Mouse (Mus musculus): Measurements from ENCODE around the gene Tmprss11f.
"Not testable (repeated sequence)": the region's sequence is repeated elsewhere in the genome, so short reads cannot be mapped to it uniquely, and the experiment has no call there.

Gene Tmprss11f

DNA sequence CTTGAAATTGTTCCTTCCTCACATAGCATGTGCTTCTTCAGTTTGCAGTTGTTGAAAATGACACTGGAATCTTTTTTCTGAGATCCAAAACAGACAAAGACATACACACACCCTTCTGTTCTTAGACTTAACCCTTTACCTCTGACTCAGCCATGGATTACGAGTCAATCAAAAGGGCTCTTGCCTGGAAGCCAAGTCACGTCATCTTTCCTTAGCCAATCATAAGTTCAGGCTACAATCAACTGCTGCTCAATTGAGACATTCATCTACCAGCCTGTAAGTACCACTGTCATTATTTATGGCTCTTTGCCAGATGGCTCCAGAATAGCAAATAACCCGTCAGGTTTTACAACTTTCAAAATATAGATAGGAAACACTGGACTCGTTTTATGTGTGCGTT is at the start of gene Tmprss11f:
Gene Tmprss11f, minus strand, starts transcription at position 101 of the 400 bp plus-strand sequence.
- DNase-seq (ENCODE audit: low read depth, low spot score): peak; percentile 74

DNA sequence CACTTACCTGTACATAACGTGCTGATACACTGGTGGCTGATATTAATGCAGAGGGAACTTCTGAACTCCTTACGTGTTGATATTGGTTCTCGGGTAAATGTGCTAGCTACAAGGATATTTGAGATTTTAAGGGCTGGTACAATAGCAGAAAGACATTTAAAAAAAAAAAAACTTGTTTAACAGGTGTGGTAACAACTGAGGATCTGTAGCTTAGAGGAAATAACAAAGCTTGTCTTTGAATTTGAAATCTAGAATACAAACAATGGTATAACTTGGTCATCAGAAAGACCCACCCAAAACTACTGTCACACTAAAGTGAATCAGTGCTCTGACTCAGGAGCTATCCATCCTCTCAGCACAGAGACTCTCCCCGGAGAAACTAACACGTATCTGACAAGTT is 44.0 kb upstream of the Tmprss11f start, which contains the start of gene Tmprss11b:
Gene Tmprss11b, minus strand, starts transcription at position 101 of the 400 bp plus-strand sequence.
- DNase-seq (ENCODE audit: low read depth, low spot score): peak; percentile 11

DNA sequence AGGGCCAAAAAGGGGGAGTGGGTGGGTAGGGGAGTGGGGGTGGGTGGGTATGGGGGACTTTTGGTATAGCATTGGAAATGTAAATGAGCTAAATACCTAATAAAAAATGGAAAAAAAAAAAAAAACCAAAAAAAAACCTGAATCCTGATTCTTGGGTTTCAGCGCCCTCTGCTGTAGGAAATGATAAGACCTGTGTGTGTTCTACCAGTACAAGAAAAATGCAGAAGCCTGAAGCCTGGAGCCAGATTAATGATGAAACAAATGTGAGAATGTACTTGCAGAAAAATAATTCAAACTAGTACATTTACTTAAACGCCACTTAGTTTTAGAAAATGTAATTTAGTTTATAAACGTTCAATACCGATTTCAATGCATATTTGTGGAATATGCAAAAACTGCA is 17.0 kb upstream of the Tmprss11f start:
- DNase-seq (ENCODE audit: low read depth, low spot score): peak; percentile 87

DNA sequence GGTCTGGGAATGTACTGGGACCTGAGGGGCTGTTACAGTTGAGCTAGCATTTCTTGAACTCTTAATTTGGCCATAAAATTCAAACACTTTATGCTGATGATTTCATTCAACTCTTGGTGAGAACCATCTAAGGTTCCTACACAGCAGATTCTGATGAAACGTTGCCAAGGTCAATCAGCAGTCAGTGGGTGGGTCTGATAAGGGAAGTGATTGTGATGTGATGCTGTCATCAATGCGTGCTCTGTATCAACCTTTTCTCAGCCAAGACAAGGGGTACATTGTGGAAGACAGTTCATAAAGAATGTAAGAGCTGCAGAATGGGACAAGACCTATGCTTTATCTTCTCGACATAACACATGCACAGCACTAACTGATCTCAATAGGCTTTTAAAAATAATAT is 8.6 kb upstream of the Tmprss11f start:
- no peak for DNase-seq (ENCODE audit: low read depth, low spot score)

DNA sequence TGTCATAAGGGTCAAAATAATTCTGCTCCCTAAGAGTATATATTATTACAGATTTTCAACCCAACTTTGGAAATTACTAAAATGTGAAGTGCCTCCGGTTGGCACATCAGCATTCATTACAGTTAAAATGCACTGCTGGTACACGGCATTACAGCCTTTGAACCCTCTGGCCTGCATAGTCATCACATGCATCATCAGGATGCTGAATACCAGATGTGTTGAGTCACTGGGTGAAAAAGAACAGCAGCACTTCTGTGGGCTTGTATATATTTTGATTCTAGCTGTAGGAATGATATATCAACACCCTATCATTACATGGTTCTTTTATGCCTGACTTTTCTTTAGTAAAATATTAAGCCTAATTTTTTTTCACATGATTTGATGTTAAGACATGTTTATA is 1.5 kb downstream of the Tmprss11f start:
- DNase-seq (ENCODE audit: low read depth, low spot score): peak; percentile 95

DNA sequence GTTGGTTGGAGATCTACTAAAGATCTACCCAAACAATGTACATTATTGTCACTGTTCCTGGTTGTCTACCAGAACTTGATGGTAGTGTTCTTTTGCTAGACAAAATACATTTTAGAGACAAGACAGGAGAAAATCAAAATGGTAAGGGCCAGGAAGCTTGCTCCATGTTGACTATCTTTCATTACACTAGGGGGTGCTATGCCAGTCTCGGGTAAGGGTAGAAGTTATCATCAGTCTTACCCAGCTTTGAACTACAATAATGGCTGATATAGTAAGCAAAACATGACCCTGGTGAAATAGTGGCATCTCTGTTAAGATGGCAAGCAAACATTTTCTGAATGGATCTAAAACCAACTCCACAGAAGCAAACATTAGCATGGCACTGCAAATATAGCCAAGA is 10.4 kb downstream of the Tmprss11f start:
- DNase-seq (ENCODE audit: low read depth, low spot score): no peak

DNA sequence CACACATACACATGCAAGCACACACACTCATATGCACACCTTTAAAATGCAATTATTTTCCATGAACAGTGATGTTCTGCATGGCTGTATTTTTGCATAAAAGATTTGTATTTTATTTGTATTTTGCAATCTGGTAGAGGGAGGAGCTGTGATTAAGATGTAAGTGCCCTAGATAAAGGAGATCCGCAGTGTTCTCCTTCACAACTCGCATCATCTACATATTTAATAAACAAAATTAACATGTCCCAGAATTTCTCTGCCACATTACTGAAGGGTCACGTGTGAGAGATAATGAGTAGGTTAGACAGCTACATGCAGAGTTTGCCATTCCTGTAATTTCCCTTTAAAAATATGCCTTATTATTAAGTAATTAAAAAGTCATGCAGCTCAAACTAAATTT is 46.3 kb downstream of the Tmprss11f start:
- DNase-seq (ENCODE audit: low read depth, low spot score): no peak

DNA sequence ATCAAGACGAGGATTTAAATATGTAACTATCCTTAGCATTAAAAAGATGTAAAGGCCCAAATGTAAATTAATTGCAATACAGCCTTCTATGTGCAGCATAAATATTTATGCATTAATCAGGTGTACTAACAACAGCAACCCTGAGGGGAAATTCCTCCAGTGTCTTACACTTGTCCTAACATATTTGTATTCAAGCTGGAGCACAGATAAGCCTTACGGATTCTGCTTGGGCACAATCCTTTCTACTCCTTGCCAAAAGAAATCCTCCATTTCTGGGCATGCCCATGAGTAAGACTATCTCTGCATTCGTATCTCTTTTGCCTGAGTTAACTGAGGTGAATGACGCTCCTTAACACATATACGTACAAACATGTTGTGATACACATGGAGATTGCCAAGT is 49.6 kb downstream of the Tmprss11f start:
- DNase-seq (ENCODE audit: low read depth, low spot score): no peak

DNA sequence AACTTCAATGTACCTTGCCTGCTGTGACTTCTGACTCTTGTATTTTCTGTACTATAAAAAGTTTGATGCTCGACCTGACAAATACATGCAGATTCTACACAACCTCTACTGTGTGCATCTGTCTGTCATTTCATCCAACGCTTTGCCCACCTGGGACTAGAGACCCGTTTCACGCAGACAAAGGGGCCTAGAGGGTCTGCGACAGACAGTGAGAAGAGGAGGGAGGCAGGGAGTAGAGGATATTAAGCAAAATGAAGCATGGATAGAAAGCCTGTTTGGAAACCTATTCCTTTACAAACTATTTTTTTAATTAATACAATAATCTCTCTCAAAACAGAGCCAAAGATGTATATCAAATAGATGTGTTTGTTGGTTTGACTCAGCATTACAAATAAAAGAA is 50.2 kb downstream of the Tmprss11f start:
- DNase-seq (ENCODE audit: low read depth, low spot score): no peak

DNA sequence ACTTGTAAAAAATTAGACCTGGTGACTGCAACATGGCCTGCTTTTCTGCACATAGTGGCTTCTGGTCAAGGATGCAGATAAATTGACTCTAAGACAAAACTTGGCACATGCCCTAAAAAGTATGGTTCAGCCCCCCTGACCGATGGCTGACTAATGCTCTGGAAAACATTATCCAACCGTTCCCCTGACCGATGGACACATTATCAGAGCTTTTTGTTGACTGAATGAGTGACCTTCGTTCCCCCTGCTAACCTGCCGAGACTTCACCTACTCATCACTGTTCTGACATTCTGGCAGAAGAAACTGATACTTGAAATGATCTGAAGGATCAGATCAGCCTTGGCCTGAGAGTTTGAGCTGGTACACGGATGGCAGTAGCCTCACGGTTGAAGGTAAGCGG is 53.5 kb downstream of the Tmprss11f start:
- DNase-seq (ENCODE audit: low read depth, low spot score): not testable (repeated sequence)

DNA sequence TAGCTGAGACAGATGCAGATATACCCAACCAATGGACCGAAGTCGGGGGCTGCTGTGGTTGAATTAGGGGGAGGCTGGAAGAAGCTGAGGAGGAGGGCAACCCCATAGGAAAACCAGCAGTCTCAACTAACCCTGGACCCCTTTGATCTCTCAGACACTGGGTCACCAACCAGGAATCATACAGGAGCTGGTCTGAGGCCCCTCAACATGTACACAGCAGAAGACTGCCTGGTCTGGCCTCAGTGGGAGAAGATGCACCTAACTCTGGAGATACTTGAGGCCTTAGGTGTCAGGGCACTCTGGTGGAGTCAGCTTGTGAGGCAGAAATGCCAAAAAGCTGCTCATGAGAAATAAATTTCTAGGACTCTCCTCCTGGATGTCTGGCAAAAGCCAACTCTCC is 85.5 kb downstream of the Tmprss11f start:
- DNase-seq (ENCODE audit: low read depth, low spot score): no peak

DNA sequence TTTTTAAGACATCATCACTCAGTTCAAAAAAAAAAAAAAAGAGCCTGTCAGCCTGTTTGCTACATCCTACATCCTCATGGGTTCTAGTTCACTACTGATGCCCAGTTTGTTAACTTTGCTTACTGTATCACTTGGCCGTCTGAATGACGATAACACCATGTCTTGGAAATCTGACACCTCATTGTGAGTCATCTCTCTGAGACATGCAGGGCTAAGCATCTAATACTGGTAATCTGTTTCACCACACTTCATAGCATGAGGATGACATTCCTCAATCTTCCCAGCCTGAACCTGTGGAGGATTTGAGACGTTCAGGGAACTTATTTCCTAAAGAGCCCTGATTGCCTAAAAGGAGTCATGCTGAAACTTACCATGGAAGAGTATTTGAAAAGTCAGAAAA is 91.6 kb downstream of the Tmprss11f start:
- DNase-seq (ENCODE audit: low read depth, low spot score): peak; percentile 92

DNA sequence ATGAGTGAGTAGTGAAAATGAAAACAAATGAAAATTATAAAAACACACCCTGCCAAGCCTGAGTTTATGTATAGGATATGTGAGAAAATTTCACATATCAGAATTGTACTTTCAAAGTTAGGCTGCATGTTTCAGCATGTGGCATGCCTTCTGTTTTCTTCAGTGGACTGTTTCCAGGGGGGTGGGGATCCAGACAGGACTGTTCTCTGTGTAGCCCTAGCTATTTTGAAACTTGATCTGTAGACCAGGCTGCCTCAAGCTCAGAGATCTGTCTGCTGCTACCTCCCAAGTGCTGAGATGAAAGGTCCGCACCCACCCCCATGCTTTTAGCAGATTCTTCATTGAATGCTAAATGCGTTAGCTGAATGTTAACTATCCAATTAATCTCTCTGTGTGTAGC is 103.5 kb downstream of the Tmprss11f start:
- no peak for DNase-seq (ENCODE audit: low read depth, low spot score)

DNA sequence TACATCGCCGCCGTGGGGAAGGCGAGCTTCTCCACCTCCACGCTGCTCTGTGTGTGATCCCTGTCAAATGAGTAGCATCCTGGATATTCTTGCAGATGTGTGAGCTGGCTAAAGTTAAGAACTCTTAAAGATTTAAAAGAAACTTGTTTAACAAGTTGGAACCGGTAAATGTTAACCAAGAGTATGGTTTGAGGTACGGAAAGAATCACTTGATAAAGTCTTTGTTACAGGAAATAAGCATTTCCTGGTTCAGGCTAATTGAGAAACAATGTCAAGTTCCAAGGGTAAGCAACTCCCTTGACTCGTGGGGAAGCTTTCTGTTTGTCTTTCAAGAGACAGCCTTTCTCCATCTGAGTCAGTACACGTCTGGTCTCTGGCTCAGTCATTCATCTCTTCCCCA is 113.7 kb downstream of the Tmprss11f start, which contains the start of gene Tmprss11g:
Gene Tmprss11g, minus strand, starts transcription at position 101 of the 400 bp plus-strand sequence.
- DNase-seq (ENCODE audit: low read depth, low spot score): no peak

DNA sequence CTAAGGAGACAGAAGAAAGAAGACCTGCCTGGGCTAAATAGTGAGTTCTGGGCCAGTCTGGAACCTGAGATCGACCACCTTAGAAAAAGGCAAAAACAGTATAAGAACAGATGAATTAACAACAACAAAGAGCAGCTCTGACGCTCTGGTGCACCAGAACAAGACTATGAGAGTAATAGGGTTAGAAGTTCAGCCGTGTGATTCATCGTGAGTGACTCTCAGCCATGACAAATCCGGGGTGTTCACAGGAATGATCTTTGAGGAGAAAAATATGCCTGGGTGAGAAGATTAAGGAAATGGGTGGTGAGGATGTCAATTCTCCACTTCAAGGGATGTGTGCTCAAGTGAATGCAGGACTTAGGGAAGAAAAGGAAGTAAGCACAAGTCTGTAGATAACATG is 120.7 kb downstream of the Tmprss11f start:
- peak; percentile 66 for DNase-seq (ENCODE audit: low read depth, low spot score)

DNA sequence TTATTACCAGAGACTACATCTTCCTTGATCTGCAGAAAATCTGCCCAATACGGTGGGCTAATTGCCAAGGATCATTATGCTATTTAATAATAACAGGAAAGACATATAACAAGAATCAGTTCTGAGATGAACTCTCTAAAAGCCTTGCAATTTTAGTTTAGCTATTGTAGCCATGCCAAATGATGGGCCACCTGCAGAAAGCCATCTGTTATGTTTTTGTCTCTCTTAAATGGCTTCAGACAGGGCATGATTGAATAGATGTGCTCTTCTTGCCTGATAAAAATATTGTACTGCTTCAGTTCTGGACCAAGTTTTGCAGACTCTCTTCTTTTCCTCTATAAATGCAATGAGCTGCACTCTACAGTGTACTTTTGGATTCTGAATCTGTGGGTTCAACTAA is 138.8 kb downstream of the Tmprss11f start:
- DNase-seq (ENCODE audit: low read depth, low spot score): no peak

DNA sequence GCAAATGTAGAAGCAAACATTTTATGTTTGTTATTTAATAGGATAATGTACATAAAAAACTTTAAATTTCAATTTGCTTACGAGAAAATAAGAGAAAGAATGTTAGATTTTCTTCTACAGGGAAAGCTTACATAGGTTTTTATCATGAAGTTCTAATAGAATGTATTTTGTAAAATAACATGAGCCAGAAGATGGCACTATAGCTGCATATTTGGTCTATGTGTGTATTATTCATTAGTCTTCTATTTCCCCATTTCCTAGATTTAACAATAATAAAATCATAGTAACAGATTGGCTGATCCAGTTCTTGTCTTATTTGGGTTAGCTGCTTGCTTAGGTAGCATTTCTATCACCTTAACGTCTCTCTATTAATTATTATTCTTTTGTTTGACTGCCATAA is 149.7 kb downstream of the Tmprss11f start:
- DNase-seq (ENCODE audit: low read depth, low spot score): peak; percentile 76

DNA sequence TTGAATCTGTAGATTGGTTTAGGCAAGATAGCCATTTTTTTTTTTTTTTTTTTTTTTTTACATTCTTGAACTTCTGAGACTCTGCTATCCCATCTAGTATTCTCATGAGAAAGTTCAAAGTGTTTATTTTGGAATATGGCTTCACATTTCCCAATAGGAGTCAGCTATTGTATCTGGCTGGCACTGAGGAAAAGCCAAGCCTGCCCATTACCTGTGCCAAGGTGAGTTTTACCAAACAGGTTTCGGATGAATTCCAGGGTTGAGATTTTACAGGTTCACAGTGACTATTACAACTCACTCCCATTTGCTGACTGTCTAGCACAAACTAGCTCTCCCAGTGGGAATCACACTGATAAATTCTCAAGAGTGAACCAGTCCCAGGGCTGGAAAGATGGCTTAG is 150.2 kb downstream of the Tmprss11f start:
- no peak for DNase-seq (ENCODE audit: low read depth, low spot score)

DNA sequence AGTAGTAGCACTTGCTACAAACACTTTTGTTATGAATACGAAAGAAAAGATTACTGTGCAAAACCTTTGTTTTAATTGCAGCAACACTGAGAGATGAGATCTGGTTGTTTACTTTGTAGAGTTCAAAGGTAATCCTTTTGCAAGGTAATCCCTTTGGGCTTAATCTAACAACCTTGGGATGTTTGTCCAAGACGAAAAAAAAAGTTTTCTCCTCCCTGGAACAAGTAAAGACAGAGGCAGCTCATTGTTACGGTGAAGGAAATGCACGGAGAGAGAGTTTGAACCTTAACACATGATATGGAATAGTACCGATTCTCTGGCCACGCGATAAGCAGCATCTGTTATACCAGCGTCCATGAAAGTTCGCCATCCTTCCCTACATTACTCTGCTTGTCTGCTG is 158.4 kb downstream of the Tmprss11f start:
- no peak for DNase-seq (ENCODE audit: low read depth, low spot score)
